Mouse (Mus musculus) G1E (cell line): ENCODE data around the gene Zfp672.

Experiments used
- CTCF ChIP-seq: IDR thresholded peaks from 2 replicates; pipeline ENCODE4 v1.5.1; 2012; ENCODE audit warnings: low read depth, low read length, inconsistent platforms, mixed read lengths
- GATA1 ChIP-seq: IDR thresholded peaks from 2 replicates; pipeline ENCODE4 v1.6.1; 2012; ENCODE audit warnings: borderline replicate concordance, low read length, inconsistent platforms, mixed read lengths
- POLR2AphosphoS5 ChIP-seq: IDR thresholded peaks from 2 replicates; pipeline ENCODE4 v1.6.1; 2012; ENCODE audit warnings: low read depth, low read length, inconsistent platforms; ENCODE audit not compliant: insufficient replicate concordance

DNA sequence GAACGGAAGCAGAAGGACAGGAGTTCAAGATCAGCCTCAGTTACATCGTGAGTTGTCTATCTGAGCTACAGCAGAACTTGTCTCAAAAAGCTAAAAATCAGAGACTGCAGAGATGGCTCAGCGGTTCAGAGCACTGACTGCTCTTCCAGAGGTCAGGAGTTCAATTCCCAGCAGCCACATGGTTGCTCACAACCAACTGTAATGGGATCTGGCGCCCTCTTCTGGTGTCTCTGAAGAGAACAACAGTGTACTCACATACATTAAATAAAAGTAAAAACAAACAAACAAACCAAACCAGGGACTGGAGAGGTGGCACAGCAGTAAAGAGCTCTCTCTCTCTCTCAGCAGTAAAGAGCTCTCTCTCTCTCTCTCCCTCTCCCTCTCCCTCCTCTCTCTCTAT is 20.5 kb upstream of the Zfp672 start:
- TF ChIP-seq GATA1 (no peak), CTCF (no peak), POLR2AphosphoS5 (no peak)
